Mouse (Mus musculus): ENCODE data around the gene Cep78. TPM values are rescaled to one million over a fixed set of nuclear protein-coding genes. Genes with fewer than 3 reads are reported as not detected.

The Cep78 gene
- polyA plus RNA-seq, 1 experiment, result 4.6 TPM

GRCm38 (mm10) chr19:15943117-15943423 lies 41.7 kb downstream of the Cep78 start:
- Histone ChIP-seq H3K27ac (replicated peaks; ENCODE audit: low read depth, low read length) (no peak overlapping the region), H3K4me3 (ENCODE audit: insufficient read depth, low read depth, low read length) (no peak overlapping the region), H3K4me1 (ENCODE audit: control insufficient read depth, insufficient read depth, insufficient read length, low read length) (no peaks in the 10 kb centered on the region)

GRCm38 (mm10) chr19:15942421-15943116 lies 42.2 kb downstream of the Cep78 start:
- Histone ChIP-seq H3K4me3 (ENCODE audit: insufficient read depth, low read depth, low read length) (no peak overlapping the region), H3K4me1 (ENCODE audit: control insufficient read depth, insufficient read depth, insufficient read length, low read length) (no peaks in the 10 kb centered on the region), H3K27ac (replicated peaks; ENCODE audit: low read depth, low read length) (no peak overlapping the region)

- Histone ChIP-seq H3K4me1 (ENCODE audit: control insufficient read depth, insufficient read depth, insufficient read length, low read length) (no peaks in the 10 kb centered on the region), H3K27ac (replicated peaks; ENCODE audit: low read depth, low read length) (no peak overlapping the region), H3K4me3 (ENCODE audit: insufficient read depth, low read depth, low read length) (no peak overlapping the region)
Measured at GRCm38 (mm10) chr19:15941399-15941798, 43.4 kb downstream of the Cep78 start.

- Histone ChIP-seq H3K4me3 (ENCODE audit: insufficient read depth, low read depth, low read length) (peak overlapping the region; percentile 73; the same call in 1 of the 2 replicates), H3K27ac (replicated peaks; ENCODE audit: low read depth, low read length) (no peak overlapping the region), H3K4me1 (ENCODE audit: control insufficient read depth, insufficient read depth, insufficient read length, low read length) (0 out of 2 replicates have a peak, but pooled peaks cover 2% of the 10 kb centered on the region)
Measured at GRCm38 (mm10) chr19:15925719-15926045, 59.1 kb downstream of the Cep78 start.

- H3K4me1 ChIP-seq (ENCODE audit: control insufficient read depth, insufficient read depth, insufficient read length, low read length), result 0 out of 2 replicates have a peak, but pooled peaks cover 2% of the 10 kb centered on the region
- peak overlapping the region; percentile 73 for H3K4me3 ChIP-seq (ENCODE audit: insufficient read depth, low read depth, low read length)
- H3K27ac ChIP-seq (replicated peaks; ENCODE audit: low read depth, low read length), result no peak overlapping the region
Measured at GRCm38 (mm10) chr19:15924866-15925718, 59.7 kb downstream of the Cep78 start.

GRCm38 (mm10) chr19:15924181-15924865 lies 60.5 kb downstream of the Cep78 start:
- no peak overlapping the region for H3K27ac ChIP-seq (replicated peaks; ENCODE audit: low read depth, low read length)
- peak overlapping the region; percentile 73 for H3K4me3 ChIP-seq (ENCODE audit: insufficient read depth, low read depth, low read length)
- 0 out of 2 replicates have a peak, but pooled peaks cover 2% of the 10 kb centered on the region for H3K4me1 ChIP-seq (ENCODE audit: control insufficient read depth, insufficient read depth, insufficient read length, low read length)

GRCm38 (mm10) chr19:15923426-15923825 lies 61.4 kb downstream of the Cep78 start:
- Histone ChIP-seq H3K27ac (replicated peaks; ENCODE audit: low read depth, low read length) (no peak overlapping the region), H3K4me3 (ENCODE audit: insufficient read depth, low read depth, low read length) (peak overlapping the region; percentile 73), H3K4me1 (ENCODE audit: control insufficient read depth, insufficient read depth, insufficient read length, low read length) (0 out of 2 replicates have a peak, but pooled peaks cover 2% of the 10 kb centered on the region)

- Histone ChIP-seq H3K4me3 (ENCODE audit: insufficient read depth, low read depth, low read length) (no peak overlapping the region), H3K27ac (replicated peaks; ENCODE audit: low read depth, low read length) (no peak overlapping the region)
Measured at GRCm38 (mm10) chr19:15919336-15919735, 65.5 kb downstream of the Cep78 start.

GRCm38 (mm10) chr19:15918111-15918510 lies 66.7 kb downstream of the Cep78 start:
- H3K27ac ChIP-seq (replicated peaks; ENCODE audit: low read depth, low read length), result no peak overlapping the region
- H3K4me3 ChIP-seq (ENCODE audit: insufficient read depth, low read depth, low read length), result no peak overlapping the region
- no peaks in the 10 kb centered on the region for H3K4me1 ChIP-seq (ENCODE audit: control insufficient read depth, insufficient read depth, insufficient read length, low read length)

More at GRCm38 (mm10) chr19:15919336-15919735, 65.5 kb downstream of the Cep78 start:
- 0 out of 2 replicates have a peak, but pooled peaks cover 2% of the 10 kb centered on the region for H3K4me1 ChIP-seq (ENCODE audit: control insufficient read depth, insufficient read depth, insufficient read length, low read length)

GRCm38 (mm10) chr19:15913249-15913997 lies 71.4 kb downstream of the Cep78 start:
- H3K4me1 ChIP-seq (ENCODE audit: control insufficient read depth, insufficient read depth, insufficient read length, low read length), result no peaks in the 10 kb centered on the region
- H3K4me3 ChIP-seq (ENCODE audit: insufficient read depth, low read depth, low read length), result no peak overlapping the region
- no peak overlapping the region for H3K27ac ChIP-seq (replicated peaks; ENCODE audit: low read depth, low read length)

- Histone ChIP-seq H3K4me1 (ENCODE audit: control insufficient read depth, insufficient read depth, insufficient read length, low read length) (no peaks in the 10 kb centered on the region), H3K27ac (replicated peaks; ENCODE audit: low read depth, low read length) (no peak overlapping the region), H3K4me3 (ENCODE audit: insufficient read depth, low read depth, low read length) (no peak overlapping the region)
Measured at GRCm38 (mm10) chr19:15911441-15911840, 73.3 kb downstream of the Cep78 start.

GRCm38 (mm10) chr19:15910987-15911386 lies 73.8 kb downstream of the Cep78 start:
- no peak overlapping the region for H3K4me3 ChIP-seq (ENCODE audit: insufficient read depth, low read depth, low read length)
- H3K4me1 ChIP-seq (ENCODE audit: control insufficient read depth, insufficient read depth, insufficient read length, low read length), result no peaks in the 10 kb centered on the region
- no peak overlapping the region for H3K27ac ChIP-seq (replicated peaks; ENCODE audit: low read depth, low read length)

- H3K4me1 ChIP-seq (ENCODE audit: control insufficient read depth, insufficient read depth, insufficient read length, low read length), result no peaks in the 10 kb centered on the region
- no peak overlapping the region for H3K4me3 ChIP-seq (ENCODE audit: insufficient read depth, low read depth, low read length)
- H3K27ac ChIP-seq (replicated peaks; ENCODE audit: low read depth, low read length), result no peak overlapping the region
Measured at GRCm38 (mm10) chr19:15910488-15910887, 74.3 kb downstream of the Cep78 start.

GRCm38 (mm10) chr19:15908016-15908415 lies 76.8 kb downstream of the Cep78 start:
- Histone ChIP-seq H3K27ac (replicated peaks; ENCODE audit: low read depth, low read length) (no peak overlapping the region), H3K4me3 (ENCODE audit: insufficient read depth, low read depth, low read length) (no peak overlapping the region), H3K4me1 (ENCODE audit: control insufficient read depth, insufficient read depth, insufficient read length, low read length) (peaks cover 11% of the 10 kb centered on the region; the same call in 1 of the 2 replicates)

All from brown adipose tissue, adult 24 weeks (tissue).